Mouse (Mus musculus): ENCODE measurements around the gene Phldb2.

The Phldb2 gene

DNA sequence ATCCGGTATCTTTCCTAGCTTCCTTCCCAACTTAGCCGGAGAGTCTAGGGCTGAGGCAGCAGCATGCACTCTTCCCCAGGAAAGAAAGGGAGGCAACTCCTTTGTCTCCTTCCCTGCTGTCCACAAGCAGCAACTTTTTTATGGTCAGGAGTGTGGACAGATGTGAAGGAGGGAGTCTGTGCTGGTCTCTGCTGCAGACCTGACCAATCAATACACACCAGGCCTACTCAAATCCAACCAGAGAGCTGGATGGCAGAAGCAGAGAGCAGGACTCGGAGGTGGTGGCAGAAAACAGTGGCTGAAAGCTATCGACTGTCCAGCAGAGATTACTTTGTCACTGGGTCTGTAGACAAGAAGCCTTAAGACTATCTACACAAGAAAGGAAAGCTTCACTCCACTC, at the start of gene Phldb2:
Gene Phldb2, minus strand, starts transcription at position 205 of the 400 bp plus-strand sequence.
- peak; percentile 46 for DNase-seq

DNA sequence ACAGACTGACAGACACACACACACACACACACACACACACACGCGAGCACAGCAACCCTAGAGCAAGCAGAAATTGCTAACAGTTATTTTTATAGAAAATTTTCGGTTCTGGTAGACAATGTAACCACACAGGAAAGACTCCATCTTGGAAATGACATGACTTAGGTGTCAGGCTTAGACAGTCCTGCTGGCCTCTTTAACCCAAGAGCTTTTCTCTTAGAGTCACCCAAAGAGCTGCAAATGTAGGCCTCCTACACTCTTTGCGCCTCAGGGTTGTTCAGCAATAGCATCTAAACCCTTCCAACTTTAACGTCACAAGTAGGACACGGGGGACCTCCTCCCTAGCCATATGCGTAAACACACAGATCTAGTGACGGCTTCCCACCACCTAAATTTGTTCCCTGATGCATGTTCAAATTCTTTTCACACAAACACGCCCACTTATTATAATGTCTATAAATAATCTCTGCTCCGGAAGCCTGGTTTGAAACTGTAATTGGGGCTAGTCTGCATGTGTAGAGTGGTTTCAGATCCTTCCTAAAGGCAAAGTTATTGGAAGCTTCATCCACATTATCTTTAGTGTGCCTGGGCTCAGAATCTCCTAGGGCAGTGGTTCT, 48.3 kb upstream of the Phldb2 start:
- DNase-seq = no peak

- DNase-seq = no peak
Observed at GRCm38 (mm10) chr16:46000976-46001375, 47.6 kb upstream of the Phldb2 start.

GRCm38 (mm10) chr16:45999374-46000191, 46.2 kb upstream of the Phldb2 start:
- no peak for DNase-seq

- DNase-seq = no peak
Observed at GRCm38 (mm10) chr16:45998231-45998630, 44.8 kb upstream of the Phldb2 start.

GRCm38 (mm10) chr16:45990901-45991676, 37.7 kb upstream of the Phldb2 start:
- no peak for DNase-seq

- DNase-seq = no peak
Observed at GRCm38 (mm10) chr16:45986236-45986635, 32.8 kb upstream of the Phldb2 start.

- DNase-seq = no peak
Observed at GRCm38 (mm10) chr16:45984610-45985606, 31.5 kb upstream of the Phldb2 start.

DNA sequence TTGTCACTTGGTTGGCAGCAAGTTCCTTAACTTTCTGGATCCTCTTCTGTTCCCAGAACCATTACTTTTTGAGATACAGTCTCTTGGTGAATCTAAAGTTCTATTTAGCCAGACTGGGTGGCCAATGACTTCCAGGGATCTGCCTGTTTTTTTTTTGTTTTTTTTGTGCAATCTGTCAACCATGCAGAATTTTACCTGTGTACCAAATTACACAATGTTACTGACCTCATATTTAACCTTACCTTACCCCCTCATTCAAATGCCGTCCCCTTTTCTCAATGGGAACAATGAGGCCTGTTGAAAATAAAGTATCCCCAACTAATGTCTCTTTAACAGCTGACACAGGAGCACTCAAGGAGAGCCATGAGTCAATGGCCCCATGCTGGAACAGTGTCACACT, 22.9 kb upstream of the Phldb2 start:
- DNase-seq = no peak

- peak; percentile 42 for DNase-seq
Observed at GRCm38 (mm10) chr16:45973959-45974686, 20.7 kb upstream of the Phldb2 start.

GRCm38 (mm10) chr16:45970187-45970586, 16.8 kb upstream of the Phldb2 start:
- no peak for DNase-seq

DNA sequence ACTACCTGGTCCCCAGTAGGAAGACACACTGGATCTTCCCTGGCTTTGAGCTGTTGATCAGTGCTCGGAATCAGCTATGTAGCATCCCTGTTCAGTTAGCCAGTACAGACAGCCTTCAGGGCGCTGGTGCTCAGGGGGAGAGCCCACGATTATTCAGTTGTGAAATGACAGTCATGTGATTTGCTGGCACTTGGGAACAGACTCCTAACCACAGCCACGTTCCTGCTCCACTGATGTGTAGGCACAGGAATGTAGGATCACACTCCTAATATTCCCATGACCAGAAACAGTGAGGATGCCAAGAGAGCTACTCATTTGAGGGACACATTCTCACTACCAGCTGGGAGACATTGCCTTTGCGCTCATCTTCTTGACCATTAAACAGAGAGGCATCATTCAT, 15.3 kb upstream of the Phldb2 start:
- no peak for DNase-seq

DNA sequence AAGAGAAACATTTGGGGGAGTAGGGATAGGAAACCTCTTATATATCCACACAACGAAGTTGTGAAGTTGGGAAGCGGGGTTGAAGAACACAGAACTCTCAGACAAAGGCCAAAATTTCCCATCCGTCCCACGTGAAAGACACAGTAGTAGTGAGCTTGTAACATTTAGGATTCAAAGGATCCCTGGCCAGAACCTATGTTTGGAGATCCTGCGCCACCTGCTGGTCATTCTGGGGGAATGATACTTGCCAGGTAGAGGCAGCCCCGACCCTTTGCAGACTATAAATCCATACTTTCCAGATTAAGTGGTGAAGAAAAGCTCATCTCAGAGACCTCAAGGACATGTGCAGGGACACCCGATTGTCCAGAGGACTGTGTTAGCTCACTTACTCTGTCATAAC, 14.1 kb upstream of the Phldb2 start:
- DNase-seq = peak; percentile 87

DNA sequence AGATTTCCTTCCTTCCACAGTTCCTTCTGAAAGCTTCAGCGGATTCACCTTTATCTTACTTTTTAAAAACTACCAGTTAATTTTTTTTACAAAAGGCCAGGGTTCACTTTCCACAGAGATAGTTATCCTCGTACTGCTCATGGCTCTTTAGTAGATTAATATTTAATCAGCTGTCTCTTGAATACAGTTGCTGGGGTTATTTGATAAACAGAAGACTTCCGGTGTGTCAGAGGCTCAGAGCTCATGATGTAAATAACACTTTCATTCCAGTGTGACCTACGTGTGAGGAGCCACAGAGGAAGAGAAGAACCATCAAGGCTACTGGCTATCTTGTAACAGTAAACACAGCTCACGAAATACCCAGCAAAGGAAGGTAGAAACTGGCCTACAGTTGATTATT, 13.2 kb upstream of the Phldb2 start:
- no peak for DNase-seq

DNA sequence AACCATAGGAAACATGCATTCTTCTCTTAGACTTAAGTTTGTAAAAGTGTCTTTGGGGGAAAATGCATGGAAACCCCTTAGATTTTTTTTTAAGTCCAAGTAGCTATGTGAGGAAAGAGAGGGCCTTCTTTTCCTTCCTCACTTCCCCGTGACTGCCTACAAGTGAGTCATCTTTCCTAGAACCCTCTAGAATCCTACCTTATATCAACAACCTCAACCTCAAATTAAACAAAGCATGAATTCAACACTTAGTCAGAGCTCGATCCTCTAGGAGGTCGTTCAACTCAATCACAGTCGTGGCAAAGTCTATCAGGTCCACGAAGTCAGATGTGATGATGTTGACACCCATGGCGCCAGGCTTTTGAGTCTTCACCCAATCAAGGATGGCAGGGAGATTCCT, 11.4 kb upstream of the Phldb2 start:
- no peak for DNase-seq

DNA sequence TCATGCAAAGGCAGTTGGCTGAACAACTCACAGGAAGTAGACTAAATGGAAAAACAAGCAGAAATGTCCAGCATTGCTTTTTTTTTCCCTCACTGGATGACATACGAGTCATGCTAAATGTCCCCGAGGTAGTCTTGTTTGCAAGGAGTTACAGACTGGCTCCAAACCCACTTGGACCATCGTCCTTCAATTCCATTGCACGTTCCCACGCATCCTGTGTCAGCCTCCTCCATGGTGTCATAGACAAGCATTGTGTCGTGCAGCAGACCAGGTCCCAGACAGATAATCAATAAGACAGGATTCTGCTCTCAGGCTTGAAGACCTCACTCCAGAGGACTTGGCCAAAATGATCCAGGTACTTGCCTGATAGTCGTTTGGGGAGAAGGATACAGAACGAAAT, 10.4 kb upstream of the Phldb2 start:
- no peak for DNase-seq

- no peak for DNase-seq
Observed at GRCm38 (mm10) chr16:45963088-45963487, 9.7 kb upstream of the Phldb2 start.

DNA sequence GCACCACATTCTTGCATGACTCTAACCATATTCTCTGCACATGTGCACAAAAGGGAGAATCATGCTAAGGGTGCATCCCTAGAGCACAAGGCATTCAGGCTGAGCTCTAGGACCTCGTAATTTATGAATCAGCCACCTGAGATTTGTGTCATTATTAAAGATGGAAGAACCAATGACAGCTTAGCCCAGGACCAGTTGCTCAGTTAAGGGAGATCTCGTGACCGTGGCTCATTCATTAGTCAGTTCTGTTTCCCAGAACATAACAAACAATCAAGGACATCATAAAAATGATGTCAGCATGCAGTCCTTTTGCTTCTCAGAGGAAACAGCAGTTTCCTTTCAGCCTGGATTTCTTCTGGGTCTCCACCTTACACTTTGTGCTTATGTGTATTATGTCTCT, 7.6 kb upstream of the Phldb2 start:
- no peak for DNase-seq

GRCm38 (mm10) chr16:45956390-45956950, 3.1 kb upstream of the Phldb2 start:
- DNase-seq = no peak

GRCm38 (mm10) chr16:45952501-45952900, 897 bp downstream of the Phldb2 start:
- DNase-seq = peak; percentile 24

DNA sequence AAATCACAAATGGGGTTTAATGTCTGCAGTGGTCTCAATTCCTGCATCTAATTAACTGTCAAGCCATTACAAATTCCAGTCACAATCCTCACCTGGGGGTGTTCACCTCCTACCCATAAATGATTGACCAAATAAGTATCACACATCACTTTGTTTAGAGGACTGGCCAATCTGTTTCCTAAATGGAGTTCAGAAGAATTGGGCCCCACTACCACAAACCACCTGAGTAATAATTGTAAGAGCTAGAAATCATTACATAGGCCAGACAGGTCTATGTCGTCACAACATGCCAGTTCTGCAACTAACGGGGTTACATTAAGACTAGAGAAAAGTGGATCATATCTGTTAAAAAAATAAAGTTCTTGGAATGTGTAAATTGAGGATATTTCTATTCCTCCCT, 1.4 kb downstream of the Phldb2 start:
- no peak for DNase-seq

Measured in kidney, postnatal 10 days (tissue).